Mouse (Mus musculus) brown adipose tissue, adult 24 weeks (tissue): ENCODE data around the gene Ccdc3. TPM values are rescaled to one million over a fixed set of nuclear protein-coding genes. Genes with fewer than 3 reads are reported as not detected.
"Not testable (repeated sequence)": the region's sequence is repeated elsewhere in the genome, so short reads cannot be mapped to it uniquely, and the experiment has no call there.

Experiments used
- H3K27ac ChIP-seq: fragments of 200-500 bp; replicated peaks from 2 replicates; pipeline ENCODE4 v1.5.1; 2012; ENCODE audit warnings: low read depth, mild to moderate bottlenecking, low read length
- H3K4me1 ChIP-seq: fragments of 200-500 bp; 2 replicates; pipeline ENCODE4 v1.6.1; 2012; ENCODE audit warnings: low read length, mixed read lengths; ENCODE audit not compliant: control insufficient read depth, insufficient read depth, insufficient read length
- H3K4me3 ChIP-seq: fragments of 200-500 bp; 2 replicates; pipeline ENCODE4 v1.5.1; 2012; ENCODE audit warnings: low read depth, mild to moderate bottlenecking, low read length, moderate library complexity; ENCODE audit not compliant: insufficient read depth
- polyA plus RNA-seq: library from polyadenylated mRNA; stranded (reverse); fragments of >200 nt; gene quantifications from 2 replicates; pipeline ENCODE4 v1.2.4, GENCODE M21; 2012; ENCODE audit not compliant: missing spikeins, insufficient read depth, insufficient read length

Gene Ccdc3
- polyA plus RNA-seq = 66.9 and 95.9 TPM in 2 replicates

DNA sequence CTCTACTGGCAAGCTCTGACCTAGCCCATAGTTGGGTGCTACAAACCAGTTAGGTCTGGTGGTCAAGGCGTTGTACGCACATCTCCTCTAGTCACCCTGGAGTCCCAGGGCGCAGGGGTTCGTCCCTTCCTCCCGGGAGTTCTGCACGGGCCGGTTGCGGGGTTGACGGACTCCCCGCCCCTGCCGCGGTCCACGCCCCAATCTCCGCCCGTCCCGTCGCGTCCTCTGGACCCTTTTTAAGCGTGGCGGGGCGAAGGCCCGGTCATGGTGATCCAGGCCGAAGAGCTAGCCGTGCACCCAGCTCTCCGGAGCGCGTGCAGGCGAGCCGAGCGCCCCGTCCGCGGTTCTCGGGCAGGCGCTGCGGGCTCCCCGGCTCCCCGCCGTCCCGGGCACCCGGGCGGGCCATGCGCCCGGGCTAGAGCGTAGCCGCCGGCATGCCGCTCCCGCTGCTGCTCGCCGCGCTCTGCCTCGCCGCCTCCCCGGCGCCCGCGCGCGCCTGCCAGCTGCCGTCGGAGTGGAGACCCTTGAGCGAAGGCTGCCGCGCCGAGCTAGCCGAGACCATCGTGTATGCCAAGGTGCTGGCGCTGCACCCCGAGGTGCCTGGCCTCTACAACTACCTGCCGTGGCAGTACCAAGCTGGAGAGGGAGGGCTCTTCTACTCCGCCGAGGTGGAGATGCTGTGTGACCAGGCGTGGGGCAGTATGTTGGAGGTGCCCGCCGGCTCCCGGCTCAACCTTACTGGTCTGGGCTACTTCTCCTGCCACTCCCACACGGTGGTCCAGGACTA, at the start of gene Ccdc3:
Ccdc3 (plus strand) TSS at position 277 of the 787 bp plus-strand sequence.
- Histone ChIP-seq H3K4me1 (peaks cover 5% of the 10 kb centered on the region; the same call in 1 of the 2 replicates), H3K27ac (peak within 1 kb of the TSS; percentile 23; the same call in 1 of the 2 replicates), H3K4me3 (peak within 1 kb of the TSS; percentile 73)

DNA sequence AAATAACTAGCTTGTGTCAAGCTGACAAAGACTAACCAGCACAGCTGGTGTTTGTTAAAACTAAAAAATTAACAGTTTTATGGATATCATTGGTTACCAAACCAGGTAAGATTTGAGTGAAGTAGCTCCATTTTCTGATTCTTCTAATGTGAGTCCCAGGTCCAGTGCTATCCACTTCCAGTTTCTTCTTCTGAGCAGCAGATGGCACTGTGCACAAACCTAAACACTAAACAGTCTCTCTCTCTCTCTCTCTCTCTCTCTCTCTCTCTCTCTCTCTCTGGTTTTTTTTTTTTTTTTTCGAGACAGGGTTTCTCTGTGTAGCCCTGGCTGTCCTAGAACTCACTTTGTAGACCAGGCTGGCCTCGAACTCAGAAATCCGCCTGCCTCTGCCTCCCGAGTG, 47.2 kb upstream of the Ccdc3 start:
- not testable (repeated sequence) for H3K4me1 ChIP-seq, H3K27ac ChIP-seq, H3K4me3 ChIP-seq

DNA sequence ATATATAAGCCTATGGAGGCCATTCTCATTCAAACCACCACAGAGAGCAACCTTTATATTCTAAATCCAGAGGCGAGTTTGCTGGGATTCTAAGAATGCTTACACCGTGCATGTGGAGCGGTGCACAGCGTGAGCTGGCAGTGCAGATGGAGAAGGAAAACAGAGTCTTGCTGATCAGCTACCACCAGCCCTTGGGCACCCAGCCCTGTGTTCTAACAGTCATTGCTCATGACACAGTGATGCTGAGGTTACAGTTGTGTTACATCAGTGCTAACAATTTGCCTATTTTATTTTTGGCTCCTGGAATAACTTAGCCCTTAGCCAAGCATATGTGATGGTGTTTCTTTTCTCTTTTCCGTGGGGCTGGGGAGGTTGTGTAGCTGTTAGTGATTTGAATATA, 42.7 kb upstream of the Ccdc3 start:
- no peak overlapping the region for H3K4me3 ChIP-seq
- H3K27ac ChIP-seq = no peak overlapping the region
- H3K4me1 ChIP-seq = no peaks in the 10 kb centered on the region

DNA sequence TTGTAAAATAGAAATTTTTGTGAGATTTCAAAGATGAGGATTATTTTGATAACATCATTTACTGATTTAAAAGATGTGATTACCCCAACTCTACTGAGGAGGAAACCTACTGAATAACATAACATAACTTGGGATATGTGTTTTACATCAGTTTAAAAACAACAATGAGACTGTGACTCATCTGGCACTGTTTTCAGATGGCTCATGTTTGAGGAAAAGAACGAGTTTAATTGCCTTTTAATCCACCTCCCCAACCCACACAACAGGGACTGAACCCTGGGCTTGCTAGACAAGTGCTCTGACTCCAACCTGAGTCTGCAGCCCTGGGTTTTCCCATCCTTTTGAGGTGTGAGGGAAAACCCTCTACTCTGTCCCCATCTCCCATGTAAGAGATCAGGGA, 42.3 kb upstream of the Ccdc3 start:
- Histone ChIP-seq H3K4me3 (no peak overlapping the region), H3K27ac (no peak overlapping the region), H3K4me1 (no peaks in the 10 kb centered on the region)

DNA sequence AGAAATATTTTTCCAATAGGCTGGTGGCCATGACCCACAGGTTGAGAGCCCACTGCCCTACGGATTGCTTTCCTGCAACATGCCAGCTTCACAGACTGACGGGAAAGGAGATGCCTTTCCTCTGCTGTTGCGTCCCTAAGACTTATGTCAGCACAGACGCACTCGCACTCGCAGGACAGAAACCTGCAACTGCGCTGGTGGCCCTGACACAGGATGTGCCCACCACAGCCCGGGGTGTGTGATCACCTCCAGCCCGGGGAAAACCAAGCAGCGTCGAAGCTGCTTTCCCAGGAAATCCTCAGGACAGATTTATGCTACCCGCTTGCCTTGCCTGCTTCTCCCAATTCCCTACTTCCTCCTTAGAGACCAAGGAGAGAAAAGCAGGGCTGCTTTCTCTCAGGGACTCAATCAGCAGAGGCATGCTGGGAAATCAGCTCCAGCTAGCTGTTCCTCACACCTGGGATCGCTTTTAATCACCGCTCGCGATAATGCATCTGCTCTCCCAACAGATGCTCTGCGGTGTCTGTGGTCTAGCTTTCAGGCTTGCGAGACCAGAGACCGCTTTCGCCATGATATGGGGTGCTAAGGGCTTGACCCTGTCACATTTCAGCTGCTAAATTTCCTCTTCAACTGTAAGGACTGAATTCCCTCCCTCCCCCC, 39.7 kb upstream of the Ccdc3 start:
- no peak overlapping the region for H3K4me3 ChIP-seq
- H3K4me1 ChIP-seq = no peaks in the 10 kb centered on the region
- H3K27ac ChIP-seq = no peak overlapping the region

DNA sequence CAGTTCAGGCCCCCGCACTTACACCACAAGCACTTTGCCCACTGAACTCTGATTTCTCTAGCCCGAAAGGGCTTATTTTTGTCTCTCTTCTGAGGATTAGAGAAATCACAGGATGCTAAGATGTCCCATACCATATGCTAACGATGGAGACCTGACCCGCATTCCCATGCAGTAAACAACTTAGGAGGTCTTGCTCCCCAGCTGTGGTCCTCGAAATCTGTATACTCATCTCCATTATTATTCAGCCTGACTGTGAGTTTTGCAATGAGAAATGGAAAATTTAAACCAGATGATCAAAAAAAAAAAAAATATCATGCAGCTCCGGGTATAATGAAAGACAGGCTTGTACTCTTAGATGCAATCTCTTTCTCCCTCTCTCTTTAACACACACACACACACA, 38.4 kb upstream of the Ccdc3 start:
- no peak overlapping the region for H3K27ac ChIP-seq
- H3K4me1 ChIP-seq = no peaks in the 10 kb centered on the region
- no peak overlapping the region for H3K4me3 ChIP-seq

DNA sequence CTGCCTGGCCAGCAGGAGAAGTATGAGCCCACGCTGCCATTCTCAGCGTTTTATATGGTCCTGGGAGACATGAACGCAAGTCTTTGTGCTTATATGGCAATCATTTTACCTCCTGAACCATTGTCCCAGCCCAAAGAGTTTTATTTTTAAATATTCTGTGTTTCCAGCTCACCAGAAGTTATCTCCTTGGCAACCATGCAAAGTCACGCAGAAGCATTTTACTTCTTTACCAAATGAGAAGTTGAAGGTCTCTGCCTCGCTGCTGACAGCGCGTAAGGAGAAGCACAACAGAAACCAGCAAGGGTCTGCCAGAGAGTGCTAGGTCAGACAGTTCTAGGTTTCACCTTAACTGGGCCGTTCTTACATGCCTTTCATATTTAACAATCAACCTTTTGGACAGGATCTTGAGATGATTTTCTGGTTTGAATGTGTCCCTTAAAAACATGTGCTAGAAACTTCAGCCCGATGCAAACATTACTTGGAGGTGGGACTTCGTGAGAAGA, 35.8 kb upstream of the Ccdc3 start:
- Histone ChIP-seq H3K4me1 (no peaks in the 10 kb centered on the region), H3K27ac (no peak overlapping the region), H3K4me3 (no peak overlapping the region)

DNA sequence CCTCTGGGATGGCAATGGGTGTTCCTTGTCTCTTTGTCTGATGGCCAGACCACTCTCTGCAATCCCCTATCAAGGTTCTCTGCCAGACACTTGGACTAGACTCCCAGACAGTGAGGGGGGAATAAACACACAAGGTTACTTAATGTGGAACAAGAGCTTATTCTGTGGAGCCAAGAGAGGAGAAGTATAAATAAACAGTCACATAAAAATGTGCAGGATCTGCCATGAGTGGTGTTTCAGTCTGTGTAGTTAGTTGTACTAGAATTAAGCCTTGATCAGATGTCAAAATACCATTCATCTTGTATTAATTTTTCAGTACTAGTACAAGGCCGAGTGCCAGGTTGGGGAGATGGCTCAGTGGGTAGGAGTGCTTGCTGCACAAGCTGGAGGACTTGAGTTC, 34.7 kb upstream of the Ccdc3 start:
- H3K4me1 ChIP-seq = no peaks in the 10 kb centered on the region
- H3K4me3 ChIP-seq = no peak overlapping the region
- H3K27ac ChIP-seq = no peak overlapping the region

DNA sequence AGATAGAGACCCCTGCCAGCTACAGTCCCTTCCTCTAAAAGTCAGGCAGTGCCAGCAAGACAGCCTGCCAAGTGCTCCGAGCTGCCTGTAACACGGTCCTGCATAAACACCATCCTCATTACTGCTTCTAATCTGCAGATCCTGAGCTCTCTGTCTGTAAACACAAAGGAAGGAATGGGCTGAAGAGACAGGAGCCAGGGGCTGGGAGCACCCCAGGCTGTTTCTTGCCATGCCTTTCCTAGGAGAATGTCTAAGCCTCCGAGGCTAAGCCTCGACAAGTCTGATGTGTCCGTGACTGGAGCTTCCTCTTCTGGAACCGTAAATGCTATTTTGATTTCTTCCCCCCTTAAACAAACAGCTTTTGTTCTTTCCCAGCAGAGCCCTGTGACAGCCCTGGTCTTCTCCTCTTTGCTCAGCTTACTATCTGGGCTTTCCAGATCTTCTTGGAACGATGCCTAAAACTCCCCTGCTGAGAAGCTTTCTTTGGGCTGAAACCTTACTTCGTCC, 24.7 kb upstream of the Ccdc3 start:
- Histone ChIP-seq H3K4me3 (no peak overlapping the region), H3K4me1 (no peaks in the 10 kb centered on the region; the same call in 1 of the 2 replicates), H3K27ac (no peak overlapping the region)

DNA sequence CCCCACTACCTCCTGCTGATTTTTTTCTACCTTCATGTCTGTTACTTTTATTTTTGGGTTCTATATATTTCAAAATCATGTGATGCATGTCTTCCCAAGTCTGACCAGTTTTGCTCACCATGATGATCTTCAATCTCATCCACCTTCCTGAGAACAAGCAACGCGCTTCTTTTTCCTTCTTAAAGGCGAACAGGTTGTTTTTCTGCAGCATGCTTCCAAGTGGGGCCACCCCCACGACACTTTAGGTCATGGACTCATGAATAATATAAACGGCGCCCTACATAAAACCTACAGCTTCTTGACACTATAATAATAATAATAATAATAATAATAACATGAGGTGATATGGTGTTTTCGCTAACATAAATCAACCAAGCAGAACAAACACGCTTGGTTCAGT, 23.2 kb upstream of the Ccdc3 start:
- H3K27ac ChIP-seq = no peak overlapping the region
- no peaks in the 10 kb centered on the region; the same call in 1 of the 2 replicates for H3K4me1 ChIP-seq
- no peak overlapping the region for H3K4me3 ChIP-seq

DNA sequence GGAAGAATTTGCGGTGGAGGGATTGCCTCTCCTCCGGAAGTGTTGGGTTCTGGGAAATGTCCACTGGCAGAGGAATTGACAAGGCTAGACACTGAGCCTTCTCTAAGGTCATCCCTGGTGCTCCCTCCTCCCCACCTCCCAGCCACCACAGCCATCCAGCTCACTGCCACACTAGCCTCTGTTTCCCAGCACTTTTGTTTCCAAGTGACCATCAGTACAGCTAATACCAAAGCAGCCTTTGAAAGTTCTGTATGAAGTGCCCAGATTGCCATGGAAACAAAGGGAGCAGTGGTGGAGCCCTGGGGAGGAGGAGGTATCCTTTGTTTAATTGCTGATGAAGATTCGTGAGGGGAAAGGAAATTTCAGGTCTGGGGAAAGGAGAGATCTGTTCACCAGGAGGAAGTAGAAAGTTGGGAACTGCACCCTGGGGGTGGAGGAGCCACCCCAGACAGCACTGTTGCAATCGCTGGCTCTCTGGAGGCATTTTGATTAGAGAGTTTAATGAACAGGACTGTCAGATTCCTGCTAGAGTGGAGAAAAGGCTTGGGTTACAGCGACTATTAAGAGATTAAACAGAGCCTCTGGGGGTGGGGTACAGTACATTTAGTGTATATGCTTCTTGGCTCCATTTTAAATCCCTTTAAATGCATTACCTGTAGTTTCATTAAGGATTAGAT, 20.6 kb upstream of the Ccdc3 start:
- no peak overlapping the region for H3K27ac ChIP-seq
- no peaks in the 10 kb centered on the region; the same call in 1 of the 2 replicates for H3K4me1 ChIP-seq
- H3K4me3 ChIP-seq = no peak overlapping the region

DNA sequence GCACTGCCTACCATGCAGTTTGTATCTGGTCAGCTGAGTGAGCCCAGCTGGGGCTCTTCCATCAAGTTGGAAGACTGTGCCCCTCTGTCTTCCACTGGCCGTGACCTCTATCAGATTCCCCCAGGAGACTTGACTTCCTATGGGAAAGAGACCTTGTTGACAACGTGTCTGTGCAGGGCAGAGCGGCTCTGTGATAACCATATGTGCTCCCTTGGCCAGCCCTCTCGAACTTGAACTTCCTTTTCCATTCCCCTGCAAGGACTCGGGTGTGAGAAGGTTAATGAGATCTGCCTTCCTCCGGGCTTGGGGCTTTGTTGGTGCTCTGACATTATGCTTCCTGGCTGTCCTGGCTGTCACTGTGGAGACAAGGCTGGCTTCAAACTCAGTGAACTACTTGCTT, 12.1 kb upstream of the Ccdc3 start:
- no peaks in the 10 kb centered on the region; the same call in 1 of the 2 replicates for H3K4me1 ChIP-seq
- H3K27ac ChIP-seq = no peak overlapping the region
- no peak overlapping the region for H3K4me3 ChIP-seq

DNA sequence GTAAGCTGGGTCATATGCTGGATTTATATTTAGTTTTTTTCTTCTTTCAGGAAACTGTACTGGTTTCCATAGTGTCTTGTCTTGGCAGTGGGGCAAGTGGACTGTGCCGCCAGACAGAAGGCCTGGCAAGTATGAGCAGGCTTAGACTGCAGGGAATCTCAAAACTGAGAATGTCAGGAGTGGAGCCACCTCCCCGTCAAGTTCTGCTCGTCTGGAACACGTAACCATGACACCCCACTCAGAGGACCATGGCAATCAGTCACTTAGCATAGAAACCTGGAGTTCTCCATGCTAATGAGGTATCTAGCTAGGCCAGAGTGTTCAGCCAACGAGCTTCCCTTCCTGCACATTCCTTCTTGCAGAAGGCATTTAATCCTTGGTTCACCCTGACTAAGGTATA, 10.2 kb upstream of the Ccdc3 start:
- H3K4me1 ChIP-seq = peaks cover 3% of the 10 kb centered on the region; the same call in 1 of the 2 replicates
- H3K27ac ChIP-seq = no peak overlapping the region
- no peak overlapping the region for H3K4me3 ChIP-seq

DNA sequence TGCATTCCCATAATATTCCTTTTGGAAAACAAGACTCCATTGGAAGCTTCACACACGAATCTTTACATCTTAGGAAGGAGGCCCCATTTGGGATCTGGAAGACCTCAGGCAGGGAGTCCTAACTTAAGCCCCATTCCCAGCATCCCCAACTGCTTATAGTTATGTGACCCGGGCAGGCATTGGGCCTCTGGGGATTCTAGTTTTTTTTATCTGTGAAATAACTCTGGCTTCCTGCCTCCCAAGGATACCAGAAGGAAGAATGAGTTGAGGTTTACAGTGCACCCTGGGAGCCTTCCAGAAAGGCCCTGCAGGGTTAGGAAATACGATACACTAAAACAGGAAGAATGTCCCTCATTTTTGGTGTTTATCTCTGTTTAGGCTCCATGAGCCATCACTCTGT, 8.5 kb upstream of the Ccdc3 start:
- Histone ChIP-seq H3K4me3 (no peak overlapping the region), H3K27ac (no peak overlapping the region), H3K4me1 (peaks cover 5% of the 10 kb centered on the region; the same call in 1 of the 2 replicates)

DNA sequence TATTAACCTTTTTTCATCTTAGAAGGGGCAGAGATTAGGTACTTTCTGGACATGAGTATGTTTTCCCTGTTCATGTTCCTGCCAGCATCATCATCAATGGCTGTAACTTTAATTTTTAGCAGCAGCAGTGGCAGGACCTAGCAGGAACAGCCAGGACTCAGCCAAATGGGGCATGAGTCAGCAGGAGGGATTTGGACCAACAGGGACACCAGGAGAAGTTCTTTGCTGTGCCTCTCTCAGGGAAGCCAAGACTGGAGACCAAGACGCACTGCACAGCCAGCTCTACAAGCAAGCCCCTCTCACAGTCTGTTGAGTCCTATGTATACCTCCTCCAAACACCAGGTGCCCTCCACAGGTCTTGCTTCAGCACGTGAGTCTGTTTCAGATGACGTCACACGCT, 5.5 kb upstream of the Ccdc3 start:
- Histone ChIP-seq H3K4me1 (peaks cover 10% of the 10 kb centered on the region; the same call in 1 of the 2 replicates), H3K27ac (peak overlapping the region; percentile 89)

More for the DNA sequence above, 5.5 kb upstream of the Ccdc3 start:
- no peak overlapping the region for H3K4me3 ChIP-seq
